Mouse (Mus musculus) B cell, adult 2 months (primary cell): ENCODE data around the gene Raet1e.
"Not testable (repeated sequence)": the region's sequence is repeated elsewhere in the genome, so short reads cannot be mapped to it uniquely, and the experiment has no call there.

Source experiments
- DNase-seq, 2 experiments: peaks; one replicate each; pipeline ENCODE4 v3.0.0; 2022

Gene Raet1e

DNA sequence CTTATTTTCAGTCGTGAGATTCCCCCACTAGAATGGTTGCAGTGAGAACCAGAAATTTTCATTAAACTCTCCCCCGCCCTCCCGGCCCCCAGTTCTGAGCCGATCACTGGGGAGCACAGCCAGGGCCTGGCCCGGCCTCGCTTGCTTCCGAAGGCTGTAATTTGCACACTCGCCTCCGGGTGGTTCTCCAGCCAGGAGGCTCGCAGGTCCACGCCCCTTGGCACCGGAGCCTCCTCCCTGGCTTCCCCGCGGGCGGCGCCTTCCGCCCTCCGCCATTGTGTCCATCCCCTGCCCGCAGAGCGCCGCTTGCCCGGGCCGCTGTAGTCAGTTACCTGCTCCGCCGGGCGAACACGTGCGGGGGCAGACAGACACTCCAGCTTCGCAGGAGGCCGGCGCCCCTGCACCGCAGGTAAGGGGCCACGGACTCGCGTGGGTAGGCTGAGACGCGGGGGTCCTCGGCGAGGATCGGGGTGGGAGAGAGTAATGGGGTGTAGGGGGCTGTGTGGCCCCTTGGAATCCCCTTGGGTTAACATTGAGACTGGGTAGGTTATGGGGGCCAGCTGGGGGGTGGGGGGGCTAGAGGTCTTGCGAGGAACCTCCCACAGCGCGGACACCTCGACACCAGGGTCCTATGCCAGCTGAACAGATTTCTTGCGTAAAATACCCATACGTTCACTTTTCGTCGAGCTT, at the start of gene Raet1e, which contains the start of gene H60b:
Gene Raet1e (plus strand): TSS at position 260 of the 690 bp plus-strand sequence.
Gene H60b (plus strand): TSS at position 277 of the 690 bp plus-strand sequence.
- peak; percentile 48 to 55 for DNase-seq

DNA sequence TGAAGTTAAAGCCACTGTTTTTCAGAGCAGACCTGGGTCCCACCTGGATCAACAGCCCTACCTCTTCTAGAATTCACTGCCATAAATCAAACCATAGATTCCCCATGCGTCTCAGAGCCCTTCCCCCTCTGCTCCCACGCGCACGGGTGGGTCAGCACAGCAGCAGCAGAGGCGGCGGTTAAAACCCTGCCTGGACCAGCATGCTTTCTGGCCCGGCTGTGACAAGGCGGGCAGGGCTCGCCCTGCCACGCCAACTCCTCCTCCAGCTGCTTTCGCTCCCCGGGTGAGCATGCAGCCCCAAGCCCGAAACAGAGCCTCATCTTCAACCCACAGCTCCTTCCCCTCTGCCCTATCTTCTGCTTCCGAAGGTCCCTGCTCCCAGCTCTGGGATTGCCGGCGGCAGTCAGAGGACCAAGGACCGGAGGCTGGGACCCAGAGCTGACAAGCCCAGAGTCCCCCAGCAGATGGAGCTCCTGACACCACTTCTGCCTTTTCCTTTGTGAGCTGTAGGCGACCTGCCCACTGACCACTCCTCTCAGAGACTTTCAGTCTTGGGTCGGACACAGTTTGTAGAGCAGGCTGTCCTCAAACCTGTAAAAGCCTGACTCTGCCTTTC, 17.6 kb upstream of the Raet1e start:
- peak; percentile 71 to 72 for DNase-seq

DNA sequence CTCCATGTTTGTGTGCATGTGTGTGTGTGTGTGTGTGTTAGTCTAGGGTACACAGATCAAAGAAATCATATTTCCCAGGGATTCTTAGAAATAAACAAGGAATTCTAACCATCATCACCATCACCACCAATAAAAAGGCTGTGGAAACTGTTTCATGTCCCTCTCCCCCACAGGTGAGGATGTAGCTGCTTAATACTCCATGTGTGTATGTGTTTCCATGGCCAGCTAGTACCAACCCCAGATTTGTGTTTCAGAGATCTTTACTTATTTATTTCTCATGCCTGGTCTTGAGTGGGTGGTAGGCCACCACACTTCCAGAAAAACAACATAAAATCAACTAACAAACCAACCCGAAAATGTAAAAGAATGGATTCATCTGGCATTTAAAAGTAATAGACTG, 16.2 kb upstream of the Raet1e start:
- not testable (repeated sequence) for DNase-seq

DNA sequence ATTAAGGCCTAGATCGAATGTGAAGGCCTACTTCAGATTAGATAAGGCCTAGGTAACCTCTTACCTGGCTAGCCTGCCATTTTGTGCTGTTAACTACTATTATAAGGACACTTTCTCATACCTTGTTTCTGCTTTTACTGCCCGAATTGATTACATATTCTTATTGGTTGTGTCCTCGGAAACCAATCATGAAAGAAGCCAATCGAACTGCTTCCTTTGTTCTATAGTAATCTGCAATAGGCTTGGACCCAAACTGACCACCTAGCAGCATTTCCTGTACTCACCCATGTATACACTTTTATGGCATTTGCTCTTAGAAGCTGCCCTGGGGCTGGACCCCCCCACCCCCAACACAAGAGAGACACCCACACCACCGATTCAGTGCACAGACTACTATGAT, 15.4 kb upstream of the Raet1e start:
- DNase-seq, result no peak

DNA sequence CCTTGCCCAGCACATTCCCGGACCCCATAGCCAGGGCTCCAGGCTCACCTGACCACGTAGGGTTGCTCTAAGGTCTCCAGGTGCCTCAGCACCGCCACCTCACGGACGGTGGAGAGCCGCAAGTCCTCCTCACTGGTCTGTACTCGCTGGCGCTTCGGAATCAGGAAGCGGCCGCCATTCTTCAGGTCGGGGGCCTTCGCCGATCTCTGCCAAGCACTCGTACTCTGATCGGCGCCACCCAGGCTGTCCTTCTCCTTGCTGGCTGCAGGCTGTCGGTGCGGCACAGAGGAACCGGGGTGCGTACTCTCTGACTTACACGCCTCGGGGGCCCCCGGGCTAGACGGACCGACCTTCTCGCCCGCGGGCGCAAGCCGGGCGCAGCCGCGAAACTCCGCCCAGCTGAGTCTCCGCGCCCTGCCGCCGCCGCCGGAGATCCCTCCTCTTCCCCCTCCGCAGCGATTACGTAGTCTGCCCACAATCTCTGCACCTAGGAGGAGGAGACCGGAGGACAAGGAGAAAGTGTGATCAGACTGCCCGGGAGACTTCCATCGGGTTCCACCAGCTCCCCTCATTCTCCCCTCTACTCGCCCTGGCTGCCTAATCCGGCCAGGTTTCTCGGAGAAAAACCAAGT, 9.8 kb upstream of the Raet1e start:
- peak; percentile 81 to 83 for DNase-seq

DNA sequence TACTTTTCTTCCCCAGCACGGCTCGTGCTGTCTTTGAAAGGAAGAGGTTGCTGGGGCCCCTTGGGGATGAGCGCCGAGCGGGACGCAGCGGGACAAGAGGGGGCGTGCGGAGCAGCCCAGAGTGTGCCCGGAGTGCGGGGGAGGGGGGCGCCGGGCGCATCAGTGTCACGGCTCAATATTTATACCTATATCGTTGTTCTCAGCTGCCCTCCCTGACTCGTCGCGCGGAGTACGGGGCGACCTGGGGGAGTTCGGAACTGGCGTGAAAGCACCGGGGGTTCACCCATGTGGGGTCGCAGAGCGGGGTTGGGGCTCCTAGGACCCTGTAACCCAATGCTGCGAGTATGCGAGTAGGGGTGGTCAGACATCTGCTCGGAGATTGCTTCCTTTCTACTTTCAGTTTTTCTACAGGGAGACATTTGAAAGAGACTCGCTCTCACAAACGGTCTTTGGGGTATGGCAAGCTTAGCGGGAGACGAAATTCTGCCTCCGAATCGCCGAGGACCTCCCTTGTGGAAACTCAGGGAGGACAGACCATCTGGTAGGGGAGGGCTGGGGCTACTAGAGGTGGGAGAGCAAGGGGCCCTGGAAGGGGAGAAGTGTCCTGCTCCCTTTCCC, 9.2 kb upstream of the Raet1e start, which contains the start of gene E030030I06Rik:
Gene E030030I06Rik (minus strand): TSS at position 198 of the 618 bp plus-strand sequence.
- peak; percentile 58 to 66 for DNase-seq

DNA sequence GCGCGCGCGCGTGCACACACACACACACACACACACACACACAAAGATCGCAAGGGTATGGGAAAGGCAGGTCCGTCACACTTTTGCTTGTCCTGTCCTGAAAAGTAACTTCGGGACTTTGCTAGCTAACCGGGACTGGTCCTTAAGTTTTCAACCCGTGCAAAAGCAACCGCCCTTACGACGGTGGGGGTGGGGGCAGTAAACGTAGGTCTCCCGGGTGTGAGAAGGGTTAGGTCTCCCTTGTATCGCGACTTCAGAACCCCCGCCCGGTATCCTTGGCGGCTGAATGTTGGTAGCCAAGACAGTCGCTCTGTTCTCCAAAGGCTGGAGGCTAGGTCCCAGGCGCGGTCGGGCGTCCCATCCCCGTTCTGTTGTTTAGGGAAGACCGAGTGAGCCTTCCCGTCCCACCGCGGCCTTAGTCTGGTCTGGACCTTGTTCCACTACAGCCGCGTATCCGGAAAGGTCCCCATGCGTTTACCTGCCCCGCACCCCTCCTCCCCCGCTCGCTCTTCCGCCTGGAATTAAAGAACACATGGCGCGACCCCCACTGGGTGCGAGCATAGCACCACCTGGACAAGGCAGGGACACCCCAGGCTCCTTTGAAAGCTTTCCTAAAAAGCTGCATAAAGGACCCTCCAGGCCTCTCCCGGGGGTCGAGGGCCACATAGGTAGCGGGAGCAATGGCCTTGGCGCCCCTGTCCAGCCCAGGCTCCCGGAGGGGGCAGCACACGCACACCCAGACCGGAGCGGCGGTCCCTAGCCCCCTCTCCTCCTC, 8.5 kb upstream of the Raet1e start:
- peak in 1 of 2 experiments; percentile 40 for DNase-seq

DNA sequence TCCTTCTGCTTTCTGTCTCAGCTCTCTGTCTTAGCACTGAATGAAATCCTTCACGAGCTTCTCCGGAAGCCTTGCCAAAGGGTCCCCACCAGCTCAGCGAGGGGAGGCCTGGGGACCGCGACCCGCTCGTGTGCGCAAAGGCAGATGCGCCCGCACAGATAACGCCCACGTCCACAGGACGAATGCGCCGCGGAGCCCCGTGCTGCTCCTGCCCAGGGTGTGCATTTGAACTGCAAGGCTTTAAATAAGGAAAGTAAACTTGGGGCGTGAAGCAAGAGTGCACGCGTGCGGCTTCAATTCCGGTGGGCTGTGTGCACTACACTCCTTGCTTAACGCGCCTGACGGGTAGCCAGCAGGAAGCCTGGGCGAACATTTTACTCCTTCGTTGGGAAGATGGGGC, 7.8 kb upstream of the Raet1e start:
- peak; percentile 50 to 54 for DNase-seq

DNA sequence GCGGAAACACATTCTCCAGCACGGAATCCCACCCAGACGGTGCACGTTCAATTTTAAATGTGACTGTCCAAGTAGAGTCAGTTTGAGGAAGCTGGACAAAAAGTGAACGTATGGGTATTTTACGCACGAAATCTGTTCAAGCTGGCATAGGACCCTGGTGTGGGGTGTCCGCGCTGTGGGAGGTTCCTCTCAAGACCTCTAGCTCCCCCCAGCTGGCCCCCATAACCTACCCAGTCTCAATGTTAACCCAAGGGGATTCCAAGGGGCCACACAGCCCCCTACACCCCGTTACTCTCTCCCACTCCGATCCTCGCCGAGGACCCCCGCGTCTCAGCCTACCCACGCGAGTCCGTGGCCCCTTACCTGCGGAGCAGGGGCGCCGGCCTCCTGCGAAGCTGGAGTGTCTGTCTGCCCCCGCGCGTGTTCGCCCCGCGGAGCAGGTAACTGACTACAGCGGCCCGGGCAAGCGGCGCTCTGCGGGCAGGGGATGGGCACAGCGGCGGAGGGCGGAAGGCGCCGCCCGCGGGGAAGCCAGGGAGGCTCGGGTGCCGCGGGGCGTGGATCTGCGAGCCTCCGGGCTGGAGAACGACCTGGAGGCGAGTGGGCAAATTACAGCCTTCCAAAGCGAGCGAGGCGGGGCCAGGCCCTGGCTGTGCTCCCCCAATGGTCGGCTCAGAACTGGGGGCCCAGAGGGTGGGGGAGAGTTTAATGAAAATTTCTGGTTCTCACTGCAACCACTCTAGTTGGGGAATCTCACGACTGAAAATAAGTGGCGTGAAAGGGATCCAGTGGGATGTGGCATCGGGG, 7.1 kb upstream of the Raet1e start:
- peak; percentile 44 to 57 for DNase-seq

DNA sequence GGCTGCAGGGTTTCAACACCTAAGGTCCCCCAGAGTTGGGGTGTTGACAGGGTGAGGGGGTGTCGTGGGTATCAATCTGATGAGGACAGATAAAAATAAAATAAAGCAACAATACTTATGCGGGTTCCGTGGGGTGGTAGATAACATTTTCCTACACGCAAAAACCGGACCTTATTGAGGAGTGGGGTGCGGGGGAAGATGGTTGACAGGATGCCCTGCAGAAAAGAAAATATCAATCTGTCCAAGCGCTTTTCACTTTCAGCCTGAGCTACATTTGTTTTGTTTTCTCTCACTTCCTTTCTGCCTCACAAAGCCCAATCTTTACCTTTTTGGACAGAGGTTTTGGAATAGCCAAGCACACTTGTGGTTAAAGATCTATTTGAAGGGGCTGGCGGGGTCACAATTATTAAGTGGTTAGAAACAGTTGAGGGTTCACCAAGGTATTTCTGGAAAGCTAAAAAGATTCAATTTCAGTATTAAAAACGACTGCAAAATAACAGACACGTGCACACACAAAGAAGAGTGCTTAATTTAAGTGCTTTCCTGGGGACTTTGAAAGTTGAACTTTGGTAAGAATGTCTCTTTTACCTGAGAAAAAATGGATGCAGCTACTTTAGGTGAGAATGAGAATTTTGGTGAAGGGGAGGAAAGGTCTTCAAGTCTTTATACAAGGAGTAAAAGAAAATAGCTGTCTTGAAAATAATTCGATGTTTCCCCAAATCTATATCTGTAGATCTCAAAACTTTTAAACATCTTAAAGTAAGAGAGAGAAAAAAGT, 6.3 kb upstream of the Raet1e start:
- DNase-seq, result peak in 1 of 2 experiments; percentile 37

DNA sequence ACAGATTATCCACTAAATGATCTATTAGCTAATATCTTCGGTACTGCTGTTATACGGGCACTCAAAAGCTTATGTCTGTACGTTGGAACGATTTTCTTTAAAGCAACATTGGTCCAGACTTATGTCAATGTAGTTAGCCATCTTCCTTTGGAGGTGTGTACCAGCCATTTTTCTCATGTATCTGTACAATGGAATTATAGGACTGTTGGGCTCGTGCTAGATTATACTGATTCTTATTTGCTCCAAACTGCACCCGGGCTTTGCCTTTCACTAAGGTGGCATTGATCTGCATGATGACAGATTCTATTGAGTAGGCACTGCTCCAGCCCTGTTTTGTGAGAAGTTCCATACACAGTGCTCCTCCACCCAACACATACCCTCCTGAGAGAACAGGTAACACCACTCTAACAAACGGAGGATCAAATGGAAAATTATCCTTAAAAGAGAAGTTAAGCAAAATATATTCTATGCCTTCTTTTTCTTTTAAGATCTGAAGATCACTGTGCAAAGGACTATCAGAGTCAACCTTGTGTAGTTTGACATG, 5.2 kb upstream of the Raet1e start:
- DNase-seq, result peak; percentile 25 to 37

DNA sequence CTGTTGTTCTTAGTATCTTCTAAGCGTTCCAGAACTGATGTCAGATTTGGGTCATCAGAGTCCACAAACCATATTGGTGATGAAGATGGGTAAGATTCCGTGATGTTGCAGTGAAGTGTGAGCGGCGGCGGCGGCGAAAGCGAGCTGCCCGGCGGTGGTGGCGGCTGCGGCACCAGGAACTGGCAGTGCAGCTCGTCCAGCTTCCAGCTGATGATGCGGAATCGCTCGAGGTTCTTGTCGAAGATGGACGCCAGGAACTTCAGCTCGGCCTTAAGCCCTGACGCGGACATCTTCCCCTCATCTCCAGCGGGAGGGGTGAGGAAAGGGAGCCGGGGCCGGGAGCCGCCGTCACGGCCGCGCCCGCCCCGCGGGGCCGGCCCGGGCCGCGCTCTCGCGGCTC, 4.2 kb upstream of the Raet1e start:
- DNase-seq, result peak; percentile 49 to 58

DNA sequence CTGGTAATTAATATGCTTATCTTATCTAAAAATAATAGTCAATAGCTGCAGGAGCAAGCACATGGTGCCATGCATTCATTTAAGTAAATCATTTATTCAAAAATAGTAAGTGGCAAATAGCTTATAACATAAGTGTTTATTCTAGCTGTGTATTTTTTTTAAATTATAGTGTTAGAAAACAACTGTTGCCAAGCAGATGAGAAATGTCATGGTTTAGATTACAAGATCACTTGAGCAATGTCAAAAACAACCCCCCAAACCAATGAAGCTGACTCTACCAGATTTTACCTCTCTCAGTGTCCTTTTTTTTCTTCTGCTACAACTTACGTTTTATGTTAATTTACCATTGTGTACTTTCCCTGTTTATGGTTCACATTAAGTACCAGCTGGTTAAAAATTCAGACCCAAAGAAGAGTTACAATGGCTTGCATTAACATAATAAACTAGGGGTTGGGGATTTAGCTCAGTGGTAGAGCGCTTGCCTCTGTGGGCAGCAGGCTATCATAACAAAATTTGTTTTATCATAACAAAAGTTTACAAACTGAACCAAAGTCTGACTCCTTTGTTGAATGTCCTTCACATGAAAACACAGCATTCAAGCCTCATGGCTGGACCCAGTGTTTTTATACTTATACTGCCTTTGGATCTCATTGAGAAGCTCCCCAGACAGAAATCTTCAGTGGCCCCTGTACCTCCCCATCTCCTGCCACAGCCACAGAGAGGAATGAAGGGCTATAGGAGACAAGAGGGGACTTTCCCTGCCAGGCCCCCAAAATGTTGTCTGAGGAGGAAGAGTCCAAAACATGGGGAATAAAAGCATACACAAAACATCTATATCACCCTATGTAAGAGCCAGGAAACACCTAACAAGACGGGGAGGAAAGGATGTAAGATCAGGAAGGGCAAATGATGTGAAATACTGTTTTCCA, 3.2 kb upstream of the Raet1e start:
- no peak for DNase-seq

DNA sequence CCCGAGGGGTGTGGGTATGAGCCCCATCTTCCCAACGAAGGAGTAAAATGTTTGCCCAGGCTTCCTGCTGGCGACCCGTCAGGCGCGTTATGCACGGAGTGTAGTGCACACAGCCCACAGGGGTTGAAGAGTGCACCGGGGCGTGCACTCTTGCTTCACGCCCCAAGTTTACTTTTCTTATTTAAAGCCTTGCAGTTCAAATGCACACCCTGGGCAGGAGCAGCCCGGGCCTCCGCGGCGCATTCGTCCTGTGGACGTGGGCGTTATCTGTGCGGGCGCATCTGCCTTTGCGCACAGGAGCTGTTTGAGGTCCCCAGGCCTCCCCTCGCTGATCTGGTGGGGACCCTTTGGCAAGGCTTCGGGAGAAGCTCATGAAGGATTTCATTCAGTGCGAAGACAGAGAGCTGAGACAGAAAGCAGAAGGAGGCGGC, 777 bp downstream of the Raet1e start:
- DNase-seq, result peak; percentile 31 to 43

DNA sequence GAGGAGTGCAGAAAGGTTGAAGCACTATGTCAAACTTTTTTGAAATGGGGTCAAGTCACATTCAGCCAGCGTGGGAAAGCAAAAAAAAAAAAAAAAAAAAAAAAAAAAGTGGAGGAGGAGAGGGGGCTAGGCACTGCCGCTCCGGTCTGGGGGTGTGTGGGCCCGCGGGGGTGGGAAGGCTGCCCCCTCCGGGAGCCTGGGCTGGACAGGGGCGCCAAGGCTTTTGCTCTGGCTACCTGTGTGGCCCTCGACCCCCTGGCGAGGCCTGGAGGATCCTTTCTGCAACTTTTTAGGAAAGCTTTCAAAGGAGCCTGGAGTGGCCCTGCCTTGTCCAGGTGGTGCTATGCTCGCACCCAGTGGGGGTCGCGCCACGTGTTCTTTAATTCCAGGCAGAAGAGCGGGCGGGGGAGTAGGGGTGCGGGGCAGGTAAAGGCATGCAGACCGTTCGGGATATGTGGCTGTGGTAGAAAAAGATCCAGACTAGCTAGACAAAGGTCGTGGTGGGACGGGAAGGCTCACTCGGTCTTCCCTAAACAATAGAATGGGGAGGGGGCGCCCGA, 1.3 kb downstream of the Raet1e start:
- DNase-seq, result no peak

DNA sequence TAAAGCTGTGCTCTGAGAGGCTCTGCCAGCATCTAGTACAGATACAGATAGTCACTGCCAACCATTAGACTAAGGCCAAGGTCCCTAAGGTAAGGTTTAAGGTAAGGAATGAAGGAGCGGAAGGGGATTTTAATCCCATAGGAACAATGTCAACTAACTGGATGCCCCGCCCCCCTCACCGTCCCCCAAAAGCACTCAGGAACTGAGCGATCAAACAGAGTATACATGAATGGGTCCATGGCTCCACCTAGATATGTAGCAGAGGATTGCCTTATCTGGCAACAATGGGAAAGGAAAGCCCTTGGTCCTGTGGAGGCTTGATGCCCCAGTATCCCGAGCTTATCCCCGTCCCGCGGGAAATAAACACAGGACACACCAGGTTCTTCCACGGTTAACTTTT, 4.9 kb downstream of the Raet1e start:
- DNase-seq, result not testable (repeated sequence)

DNA sequence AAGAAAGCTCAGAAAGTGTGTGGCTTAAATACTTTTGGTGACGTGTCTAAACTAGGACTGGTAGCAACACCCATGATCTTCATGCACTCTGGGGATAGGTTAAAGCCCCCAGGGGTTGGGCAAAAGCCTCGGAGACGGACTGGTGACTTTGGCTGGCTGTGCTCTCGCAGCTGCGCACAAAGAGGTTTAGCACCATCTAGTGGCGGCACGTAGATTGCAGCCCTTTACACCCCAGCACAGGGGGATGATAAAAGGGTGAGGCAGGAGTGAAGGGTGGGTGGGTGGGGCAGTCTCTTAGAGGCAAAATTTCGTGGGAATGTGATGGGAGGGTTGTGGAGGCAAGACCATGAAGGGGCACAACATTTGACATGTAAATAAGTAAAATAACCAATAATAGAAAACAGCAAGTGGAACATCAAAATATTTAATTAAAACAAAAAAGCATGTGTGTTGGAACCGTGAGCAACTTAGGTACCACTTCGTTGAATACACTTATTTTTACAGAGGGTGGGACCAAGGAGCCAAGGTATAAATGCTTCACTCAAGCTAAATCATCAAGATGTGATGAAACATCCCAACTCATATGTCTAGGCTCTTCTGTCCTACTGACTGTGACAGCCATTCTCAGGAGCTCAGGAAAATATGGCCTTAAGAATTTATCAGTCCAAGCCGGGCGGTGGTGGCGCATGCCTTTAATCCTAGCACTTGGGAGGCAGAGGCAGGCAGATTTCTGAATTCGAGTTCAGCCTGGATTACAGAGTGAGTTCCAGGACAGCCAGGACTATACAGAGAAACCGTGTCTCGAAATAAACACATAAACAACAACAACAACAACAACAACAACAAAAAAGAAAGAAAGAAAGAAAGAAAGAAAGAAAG, 5.6 kb downstream of the Raet1e start:
- peak; percentile 86 to 87 for DNase-seq
